Mouse (Mus musculus) CH12.LX (cell line): ENCODE data around the gene Ring1.
"Not testable (repeated sequence)": the region's sequence is repeated elsewhere in the genome, so short reads cannot be mapped to it uniquely, and the experiment has no call there.

ENCODE experiments used
- CTCF ChIP-seq, 2 experiments: IDR thresholded peaks in 1 of 2; conservative IDR thresholded peaks in 1 of 2; 2 replicates each; pipeline ENCODE4 v1.5.1; 2011 to 2012; ENCODE audit warnings: low read depth in 2 of 2, low read length in 2 of 2, improper control_type of control experiment in 1 of 2, inconsistent platforms in 1 of 2, mild to moderate bottlenecking in 1 of 2, moderate library complexity in 1 of 2
- EP300 ChIP-seq: IDR thresholded peaks from 2 replicates; pipeline ENCODE4 v1.6.1; 2011; ENCODE audit warnings: low read length, improper control_type of control experiment
- ETS1 ChIP-seq: conservative IDR thresholded peaks from 2 replicates; pipeline ENCODE4 v1.6.1; 2012; ENCODE audit warnings: low read depth, mild to moderate bottlenecking, inconsistent platforms, low read length, improper control_type of control experiment, moderate library complexity
- KAT2A ChIP-seq: IDR thresholded peaks from 2 replicates; pipeline ENCODE4 v1.6.1; 2012; ENCODE audit warnings: low read length, improper control_type of control experiment, inconsistent platforms; ENCODE audit not compliant: insufficient replicate concordance
- POLR2A ChIP-seq: IDR thresholded peaks from 2 replicates; pipeline ENCODE4 v1.6.1; 2011; ENCODE audit warnings: low read depth, mild to moderate bottlenecking, improper control_type of control experiment, low read length
- POLR2AphosphoS2 ChIP-seq: IDR thresholded peaks from 2 replicates; pipeline ENCODE4 v1.6.1; 2011; ENCODE audit warnings: low read depth, low read length, improper control_type of control experiment
- TBP ChIP-seq: conservative IDR thresholded peaks from 2 replicates; pipeline ENCODE4 v1.6.1; 2011; ENCODE audit warnings: low read depth, low read length, improper control_type of control experiment

- TF ChIP-seq KAT2A; EP300; POLR2AphosphoS2; TBP; POLR2A; ETS1; CTCF (conservative IDR thresholded peaks at IDR 0.05 in 1 of 2, IDR thresholded peaks at IDR 0.05 in 1 of 2; ENCODE audit: low read depth in 2 of 2, low read length in 2 of 2): not testable (repeated sequence)
These were observed 25.8 kb downstream of the Ring1 start for GRCm38 (mm10) chr17:33998697-33999096.
